Mouse (Mus musculus) intestine, embryonic 14.5 days (tissue): ENCODE measurements at regions not wholly inside any gene's neighbourhood (a gene's known extent, or its start where the extent isn't known, plus 50 kb on each side); places are given as distances from the start of the nearest gene placed in this dataset.
"Not testable (repeated sequence)": the region's sequence is repeated elsewhere in the genome, so short reads cannot be mapped to it uniquely, and the experiment has no call there.

Experiments used
- ATAC-seq: fragments of 200-750 bp; cut with Nextera tagmentation; replicated peaks from 2 replicates; pipeline ENCODE4 v1.8.0; 2017; ENCODE audit warnings: low read depth, moderate number of reproducible peaks, moderate TSS enrichment, moderate library complexity; ENCODE audit not compliant: low FRiP score, low TSS enrichment
- DNase-seq: peaks from one replicate; pipeline ENCODE4 v3.0.0-alpha.2; 2018; ENCODE audit warnings: low spot score
- H3K27ac ChIP-seq: fragments of 300-500 bp; sonication (generic); 2 replicates; pipeline ENCODE4 v1.5.1; 2014; ENCODE audit warnings: low read depth, mild to moderate bottlenecking, control low read depth
- H3K27me3 ChIP-seq: fragments of 300-500 bp; sonication (generic); replicated peaks from 2 replicates; pipeline ENCODE4 v1.6.1; 2014; ENCODE audit warnings: low read length, control low read depth; ENCODE audit not compliant: control insufficient read depth, insufficient read depth
- H3K36me3 ChIP-seq: fragments of 300-500 bp; sonication (generic); 2 replicates; pipeline ENCODE4 v1.6.1; 2014; ENCODE audit warnings: low read length, control low read depth; ENCODE audit not compliant: control insufficient read depth, insufficient read depth
- H3K4me1 ChIP-seq: fragments of 300-500 bp; sonication (generic); replicated peaks from 2 replicates; pipeline ENCODE4 v1.6.1; 2014; ENCODE audit warnings: low read length, control low read depth, mixed read lengths; ENCODE audit not compliant: control insufficient read depth, insufficient read depth
- H3K4me2 ChIP-seq: fragments of 300-500 bp; sonication (generic); 2 replicates; pipeline ENCODE4 v1.6.1; 2014; ENCODE audit warnings: low read length
- H3K4me3 ChIP-seq: fragments of 300-500 bp; sonication (generic); 2 replicates; pipeline ENCODE4 v1.5.1; 2014; ENCODE audit warnings: low read depth, low read length, control low read depth, mixed read lengths
- H3K9ac ChIP-seq: fragments of 300-500 bp; sonication (generic); 2 replicates; pipeline ENCODE4 v1.6.1; 2014; ENCODE audit warnings: mild to moderate bottlenecking, low read length
- H3K9me3 ChIP-seq: fragments of 300-500 bp; sonication (generic); 2 replicates; pipeline ENCODE4 v1.6.1; 2016; ENCODE audit warnings: low read length, control low read depth; ENCODE audit not compliant: control insufficient read depth
- WGBS: fragments of 180-500 bp; shearing (Covaris S2); extraction: QIAGEN DNeasy Blood & Tissue Kit; methylation state at CpG from one replicate; pipeline ENCODE4 v1.1.7; 2014; 5-methylcytosine and 5-hydroxymethylcytosine counted together

DNA sequence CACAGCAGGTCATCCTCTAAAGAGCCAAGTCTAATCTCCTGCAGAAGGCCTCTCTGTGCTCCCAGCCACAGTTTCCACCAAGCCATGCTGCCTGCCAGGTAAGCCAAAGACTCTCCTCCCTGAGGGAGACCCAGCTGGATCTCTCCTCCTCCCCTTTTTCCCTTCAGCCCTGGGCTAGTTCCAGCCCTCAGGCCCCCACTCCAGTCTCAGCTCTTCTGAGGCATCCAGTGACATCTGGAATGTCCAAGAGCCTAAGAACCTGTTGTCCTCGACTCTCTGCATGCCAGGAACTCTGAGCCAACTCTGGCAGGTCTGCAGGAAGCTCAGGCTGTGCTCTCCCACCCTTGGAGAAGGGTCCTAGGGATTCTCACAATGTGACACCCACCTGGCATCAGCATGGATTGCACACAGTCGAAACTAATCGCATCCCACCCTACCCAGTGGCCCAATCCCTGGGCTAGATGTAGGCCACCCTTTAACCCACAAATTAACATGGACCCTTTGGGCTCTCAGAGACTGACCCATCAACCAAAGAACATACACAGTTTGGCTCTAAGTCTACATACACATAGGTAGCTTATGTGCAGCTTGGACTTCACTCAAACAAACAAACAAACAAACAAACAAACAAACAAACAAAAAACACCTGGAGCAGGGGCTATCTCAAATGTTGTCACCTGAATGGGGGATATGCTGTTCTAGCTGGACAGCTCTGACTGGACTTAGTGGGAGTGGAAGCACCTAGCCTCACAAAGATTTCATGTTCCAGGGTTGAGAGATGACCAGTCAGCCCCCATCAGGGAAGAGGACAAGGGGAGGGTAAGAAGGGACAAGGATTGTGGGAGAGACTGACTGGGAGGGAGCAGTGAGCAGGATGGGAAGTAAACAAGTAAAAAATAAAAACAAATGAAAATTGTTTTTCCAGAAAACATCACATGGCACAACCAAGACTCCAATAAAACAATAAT, 57.9 kb upstream of the Zfp709 start:
- H3K36me3 ChIP-seq, H3K9ac ChIP-seq, H3K9me3 ChIP-seq, H3K4me1 ChIP-seq, H3K27me3 ChIP-seq, H3K27ac ChIP-seq, H3K4me3 ChIP-seq, H3K4me2 ChIP-seq: not testable (repeated sequence)
- DNase-seq (peak; percentile 49), ATAC-seq (peak; percentile 67)
- 73% methylated on average over 3 of the region's 3 CpGs for WGBS

DNA sequence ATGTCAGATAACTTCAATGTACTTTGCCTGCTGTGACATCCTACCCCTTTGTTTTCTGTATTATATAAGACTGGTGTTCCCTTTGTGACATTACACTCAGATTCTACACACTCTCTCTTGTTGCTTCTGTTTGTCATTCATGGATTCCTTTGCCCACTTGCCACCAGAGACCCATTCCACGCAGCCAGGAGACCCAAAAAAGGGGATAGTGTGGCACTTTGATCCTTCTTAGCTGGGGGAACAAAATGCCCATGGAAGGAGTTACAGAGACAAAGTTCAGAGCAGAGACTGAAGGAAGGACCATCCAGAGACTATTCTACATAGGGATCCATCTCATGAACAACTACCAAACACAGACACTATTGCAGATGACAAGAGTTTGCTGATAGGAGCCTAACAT, 59.1 kb upstream of the Zfp709 start:
- H3K9ac ChIP-seq, H3K27ac ChIP-seq, H3K4me1 ChIP-seq, H3K36me3 ChIP-seq, ATAC-seq, H3K9me3 ChIP-seq, H3K4me2 ChIP-seq, H3K4me3 ChIP-seq, H3K27me3 ChIP-seq: not testable (repeated sequence)
- WGBS, result 62% methylated on average over 1 of the region's 1 CpGs
- peak; percentile 46 for DNase-seq

DNA sequence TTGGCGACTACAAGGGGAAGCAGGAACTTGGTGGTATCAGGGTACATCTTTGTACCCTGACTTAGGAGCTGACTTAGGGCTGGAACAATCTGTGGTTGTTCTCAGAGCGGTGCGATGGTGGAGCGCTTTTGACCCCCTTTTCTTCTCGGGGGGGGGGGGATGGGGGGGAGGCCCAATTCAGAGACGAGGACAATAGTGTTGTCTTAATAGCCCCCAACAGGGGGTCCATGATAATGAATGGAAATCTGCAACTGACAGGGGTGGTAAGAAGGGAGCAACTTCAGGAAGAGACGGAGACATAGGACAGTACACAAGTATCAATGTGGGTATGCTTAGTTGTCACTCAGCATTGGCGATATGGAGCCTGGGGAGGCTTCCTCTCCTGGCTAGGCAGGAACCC, 61.9 kb upstream of the Zfp709 start:
- DNase-seq (peak; percentile 47), ATAC-seq (peak; percentile 65)
- H3K9ac ChIP-seq, H3K4me3 ChIP-seq, H3K36me3 ChIP-seq, H3K27ac ChIP-seq, H3K9me3 ChIP-seq, H3K27me3 ChIP-seq, H3K4me2 ChIP-seq, H3K4me1 ChIP-seq: not testable (repeated sequence)
- WGBS, result 89% methylated on average over 8 of the region's 8 CpGs

DNA sequence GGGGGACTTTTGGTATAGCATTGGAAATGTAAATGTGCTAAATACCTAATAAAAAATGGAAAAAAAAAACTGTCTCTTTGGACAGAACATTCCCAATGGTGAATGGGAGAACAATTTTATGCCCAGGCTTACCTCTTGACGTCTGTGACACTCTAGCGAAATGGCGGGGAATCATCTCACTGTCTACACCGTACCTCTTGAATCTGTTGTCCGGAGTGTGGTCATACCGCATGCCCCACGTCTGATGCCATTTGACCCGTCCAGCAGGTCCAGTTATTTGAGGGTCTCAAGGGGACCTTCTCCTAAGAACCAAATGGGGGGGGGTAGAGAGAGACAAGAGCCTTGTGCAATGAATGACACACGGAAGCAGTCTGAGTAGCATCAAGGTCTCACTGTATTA, 62.4 kb upstream of the Zfp709 start:
- not testable (repeated sequence) for H3K4me1 ChIP-seq, H3K27ac ChIP-seq, H3K9me3 ChIP-seq, H3K36me3 ChIP-seq, H3K9ac ChIP-seq, H3K4me3 ChIP-seq, H3K4me2 ChIP-seq, H3K27me3 ChIP-seq
- WGBS, result 91% methylated on average over 9 of the region's 9 CpGs
- peak; percentile 50 for DNase-seq
- ATAC-seq, result peak; percentile 59

DNA sequence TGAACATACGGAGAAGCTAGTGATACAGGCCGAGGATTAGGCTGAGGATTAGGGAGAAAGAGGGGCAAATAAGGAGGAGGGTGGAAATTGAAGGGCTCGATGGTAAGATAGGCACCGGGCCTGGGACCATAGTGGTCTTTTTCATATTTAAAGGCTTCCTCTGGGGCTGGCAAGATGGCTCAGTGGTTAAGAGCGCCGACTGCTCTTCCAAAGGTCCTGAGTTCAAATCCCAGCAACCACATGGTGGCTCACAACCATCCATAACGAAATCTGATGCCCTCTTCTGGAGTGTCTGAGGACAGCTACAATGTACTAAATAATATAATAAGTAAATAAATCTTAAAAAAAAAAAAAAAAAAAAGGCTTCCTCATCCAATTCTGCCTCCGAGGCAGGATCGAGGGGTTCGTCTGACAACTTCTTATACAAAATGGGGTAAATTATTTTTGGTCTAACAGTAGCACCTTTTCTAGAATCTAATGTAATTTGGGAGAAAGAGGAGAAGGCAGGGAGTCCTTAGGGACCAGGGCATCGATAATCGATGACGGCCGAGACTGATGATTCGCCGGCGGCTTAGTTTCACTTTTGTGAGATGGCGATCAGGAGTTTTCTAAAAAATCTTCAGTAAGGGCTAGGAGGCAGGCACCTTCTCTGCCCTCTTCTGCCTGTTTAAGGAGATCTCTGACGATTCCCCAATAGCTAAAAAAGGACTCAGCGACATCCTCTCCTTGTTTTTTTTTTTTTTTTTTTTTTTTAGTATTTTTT, 65.4 kb upstream of the Zfp709 start:
- H3K4me1 ChIP-seq, H3K9ac ChIP-seq, H3K27me3 ChIP-seq, H3K4me3 ChIP-seq, H3K27ac ChIP-seq, H3K4me2 ChIP-seq, H3K9me3 ChIP-seq, H3K36me3 ChIP-seq: not testable (repeated sequence)
- 0 out of 2 replicates have a peak, but pooled peaks have one; percentile 66 for ATAC-seq
- 92% methylated on average over 19 of the region's 20 CpGs for WGBS
- peak; percentile 42 for DNase-seq

DNA sequence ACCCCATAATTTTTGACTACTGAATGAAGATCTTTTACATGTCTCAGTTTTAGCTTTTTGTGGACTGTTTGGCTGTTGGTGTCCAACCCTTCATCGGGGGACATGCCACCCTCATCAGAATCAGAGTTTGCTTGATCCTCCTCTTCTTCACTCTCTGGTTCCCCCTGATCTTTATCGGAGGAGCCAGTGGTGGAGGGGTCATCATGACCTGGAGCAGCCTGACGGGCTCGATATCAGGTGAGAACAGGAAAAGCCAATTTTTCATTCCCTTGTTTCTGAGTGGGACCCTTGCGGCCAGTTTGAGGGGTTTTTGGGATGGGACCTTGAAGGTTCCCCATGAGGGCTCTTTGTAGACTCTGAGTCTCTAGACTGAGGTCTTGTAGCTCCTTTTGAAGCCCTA, 66.0 kb upstream of the Zfp709 start:
- H3K4me3 ChIP-seq, H3K4me2 ChIP-seq, H3K9me3 ChIP-seq, H3K27ac ChIP-seq, ATAC-seq, H3K9ac ChIP-seq, H3K27me3 ChIP-seq, H3K36me3 ChIP-seq, H3K4me1 ChIP-seq: not testable (repeated sequence)
- WGBS, result 92% methylated on average over 5 of the region's 5 CpGs
- peak; percentile 48 for DNase-seq

DNA sequence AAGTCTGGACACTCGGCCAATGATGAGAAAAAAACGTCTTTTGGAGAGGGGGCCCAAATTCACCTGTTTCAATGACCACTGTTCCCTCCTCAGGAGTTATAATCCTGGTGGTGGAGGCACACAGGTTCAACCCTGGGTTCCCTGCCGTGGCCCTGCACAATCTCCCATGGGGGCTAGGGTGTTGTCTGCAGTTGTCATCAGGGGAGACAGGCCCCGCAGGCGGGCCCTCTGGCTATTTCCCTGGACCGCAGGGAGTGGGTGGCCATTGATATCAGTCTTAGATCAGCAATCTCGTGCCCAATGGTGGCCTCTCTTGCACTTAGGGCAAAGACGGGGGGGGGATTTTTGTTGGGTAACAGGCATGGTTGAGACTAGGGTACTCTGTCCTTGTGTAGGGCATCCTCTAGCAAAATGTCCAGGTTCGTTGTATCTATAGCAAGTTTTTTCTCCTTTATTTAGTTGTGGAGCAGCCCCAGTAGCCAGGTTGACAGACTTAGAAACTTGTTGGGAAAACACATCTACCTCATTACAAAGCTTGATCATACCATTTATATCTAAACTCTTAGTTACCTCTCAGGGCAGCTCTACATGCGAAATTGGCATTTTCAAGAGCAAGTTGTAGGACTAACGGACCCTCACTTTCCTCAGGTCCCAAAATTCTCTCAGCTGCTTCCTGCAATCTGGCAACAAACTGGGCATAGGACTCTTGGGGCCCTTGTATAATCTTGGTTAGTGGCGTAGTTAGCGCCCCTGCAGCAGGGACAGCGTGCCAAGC, 66.9 kb upstream of the Zfp709 start:
- not testable (repeated sequence) for H3K4me1 ChIP-seq, H3K27me3 ChIP-seq, H3K4me2 ChIP-seq, H3K4me3 ChIP-seq, ATAC-seq, H3K9ac ChIP-seq, H3K36me3 ChIP-seq, H3K27ac ChIP-seq, H3K9me3 ChIP-seq
- WGBS, result 91% methylated on average over 14 of the region's 14 CpGs
- peak; percentile 32 for DNase-seq

DNA sequence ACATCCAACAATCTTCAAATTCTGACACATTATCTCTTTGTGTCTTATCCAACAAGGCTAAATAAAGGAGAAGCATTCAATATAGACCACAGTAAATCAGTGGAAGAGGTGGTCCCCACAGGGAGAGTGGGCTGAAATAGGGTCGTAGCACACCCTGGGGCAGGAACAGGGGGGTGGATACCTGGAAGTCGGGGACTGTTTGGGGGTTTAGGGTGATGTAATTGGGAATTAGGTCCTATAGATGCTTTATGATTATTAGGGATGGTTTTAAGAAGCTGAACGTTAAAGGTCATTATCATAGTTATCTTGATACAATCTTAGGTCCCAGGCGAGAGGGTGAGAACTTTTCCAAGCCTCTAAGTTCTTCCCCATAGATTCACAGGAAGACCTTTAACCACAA, 67.9 kb upstream of the Zfp709 start:
- H3K27me3 ChIP-seq, DNase-seq, H3K4me3 ChIP-seq, H3K4me1 ChIP-seq, H3K27ac ChIP-seq, H3K36me3 ChIP-seq, H3K9ac ChIP-seq, H3K9me3 ChIP-seq, H3K4me2 ChIP-seq, ATAC-seq: not testable (repeated sequence)
- 86% methylated on average over 4 of the region's 4 CpGs for WGBS
